Comparison of ENCODE assay signal across 22 mouse cellular contexts in genomic region chr13:104101606-104102235, GRCm38 (mm10). TPM values are rescaled to one million over a fixed set of nuclear protein-coding genes. Genes with fewer than 3 reads are reported as not detected.
DNase-seq lines count a peak whose midpoint lies in the region; ATAC-seq and TF ChIP-seq lines count a peak whose summit lies in the region.
"Had no signal": no experiment of that assay in that cellular context is flagged by ENCODE, and none has a peak within 500 bp of the region (broad histone marks: within the 10 kb centered on the region; RNA-seq: fewer than 3 reads in every experiment).

No protein-coding gene starts in this region.

- H3K9ac ChIP-seq in CH12.LX (ENCODE audit: insufficient read depth, low read depth): no peak overlapping the region
- H3K9ac ChIP-seq: embryonic facial prominence, embryonic 13.5 days; forebrain, embryonic 12.5 days; heart, embryonic 15.5 days; hindbrain, embryonic 14.5 days had no signal

- H3K27me3 ChIP-seq in CH12.LX (replicated peaks): no peaks in the 10 kb centered on the region
- H3K27me3 ChIP-seq: embryonic facial prominence, embryonic 13.5 days; forebrain, embryonic 12.5 days; heart, embryonic 15.5 days had no signal

- no peak overlapping the region for H3K4me3 ChIP-seq in CH12.LX (replicated peaks in 1 of 3; ENCODE audit: low read depth in 2 of 3, low read length in 2 of 3, poor library complexity in 1 of 3)
- H3K4me3 ChIP-seq: embryonic facial prominence, embryonic 13.5 days; forebrain, embryonic 12.5 days; heart, embryonic 10.5 days; heart, embryonic 15.5 days; hindbrain, embryonic 10.5 days had no signal

- peak overlapping the region; percentile 14; the same call in 1 of the 2 replicates for H3K27ac ChIP-seq in CH12.LX (ENCODE audit: insufficient read depth, low read depth)
- H3K27ac ChIP-seq: embryonic facial prominence, embryonic 13.5 days; forebrain, embryonic 12.5 days; heart, embryonic 10.5 days; heart, embryonic 15.5 days; hindbrain, embryonic 10.5 days; hindbrain, embryonic 14.5 days had no signal

- TF ChIP-seq RAD21 in CH12.LX (IDR thresholded peaks at IDR 0.05; ENCODE audit: low read depth, low read length): no peak

- peak; percentile 21; the same call in 1 of the 2 replicates for TF ChIP-seq EP300 in CH12.LX (IDR thresholded peaks at IDR 0.05; ENCODE audit: low read length)

- dilution Hi-C loops in CH12.LX (cut with MboI; ENCODE audit: extremely low pct_ligation_motif_present, extremely low pct_unique_long_range_greater_than_20kb, low sequenced_read_pairs): no loop called here

- TF ChIP-seq POLR2A in CH12.LX (IDR thresholded peaks at IDR 0.05; ENCODE audit: low read depth, low read length): no peak

- DNase-seq in adrenal gland, postnatal 36 days: peak; percentile 23 to 38
- DNase-seq in adrenal gland, postnatal 4 days (ENCODE audit: low spot score in 2 of 2): no peak
- peak; percentile 87 for DNase-seq in 416B (ENCODE audit: low read depth)
- no peak for DNase-seq in CH12.LX (ENCODE audit: extremely low read depth)
- no peak for DNase-seq in embryo, embryonic 10 days (ENCODE audit: low spot score)
- DNase-seq: B cell, adult 2 months; cerebellum, adult 2 months; cerebellum, postnatal 14 days; gastrocnemius, postnatal 10 days; heart, adult 18-20 months; kidney, adult 8-10 months had no signal

- no peak overlapping the region for H3K4me2 ChIP-seq in CH12.LX (ENCODE audit: insufficient read depth, low read depth, poor library complexity, severe bottlenecking)
- H3K4me2 ChIP-seq: embryonic facial prominence, embryonic 13.5 days; forebrain, embryonic 12.5 days; heart, embryonic 15.5 days; hindbrain, embryonic 14.5 days had no signal

- TF ChIP-seq CTCF in CH12.LX (conservative IDR thresholded peaks at IDR 0.05 in 1 of 2, IDR thresholded peaks at IDR 0.05 in 1 of 2; ENCODE audit: low read depth in 2 of 2, low read length in 2 of 2): no peak

- in situ Hi-C loops in CH12.LX (cut with MboI; ENCODE audit: low pct_ligation_motif_present, low pct_unique_long_range_greater_than_20kb, low sequenced_read_pairs): no loop called here

- H3K9me3 ChIP-seq in CH12.LX (replicated peaks; ENCODE audit: low read length): peaks cover 7% of the 10 kb centered on the region
- H3K9me3 ChIP-seq: forebrain, embryonic 12.5 days had no signal

- peaks cover 15% of the 10 kb centered on the region for H3K79me2 ChIP-seq in CH12.LX (replicated peaks; ENCODE audit: control insufficient read depth, extremely low read depth, insufficient read depth, poor library complexity, severe bottlenecking)

- H3K4me1 ChIP-seq in CH12.LX (ENCODE audit: control insufficient read depth in 1 of 2, insufficient read depth in 2 of 2): peaks cover 6 to 44% of the 10 kb centered on the region in 2 experiments; a peak in 3 of 4 replicates
- H3K4me1 ChIP-seq: embryonic facial prominence, embryonic 13.5 days; forebrain, embryonic 12.5 days; hindbrain, embryonic 10.5 days had no signal

- peaks cover 0 to 52% of the 10 kb centered on the region in 2 experiments for H3K36me3 ChIP-seq in CH12.LX (replicated peaks in 1 of 2; ENCODE audit: control insufficient read depth in 1 of 2, insufficient read depth in 1 of 2, low read length in 1 of 2)
- H3K36me3 ChIP-seq: forebrain, embryonic 12.5 days had no signal

- peak; percentile 69 for ATAC-seq in common myeloid progenitor, adult 5-6 weeks (replicated peaks; ENCODE audit: low read depth, poor library complexity, severe bottlenecking)
- ATAC-seq: CD4-positive, CD25-positive, alpha-beta regulatory T cell, adult 4 months; forebrain, embryonic 16.5 days; inflammation-experienced regulatory T-cells, adult 6 months; intestine, postnatal 0 days had no signal

TF ChIP-seq in CH12.LX, 34 proteins besides CTCF, POLR2A, EP300 and RAD21:
- TF ChIP-seq JUN (IDR thresholded peaks at IDR 0.05; ENCODE audit: insufficient read depth, low read depth, low read length) (peak; percentile 24; the same call in 1 of the 2 replicates), MAX (IDR thresholded peaks at IDR 0.05; ENCODE audit: low read length) (no peak), JUND (conservative IDR thresholded peaks at IDR 0.05; ENCODE audit: low read depth, low read length) (peak; percentile 55; the same call in 1 of the 2 replicates), MEF2A (IDR thresholded peaks at IDR 0.05; ENCODE audit: borderline replicate concordance, low read depth, low read length) (no peak), BHLHE40 (IDR thresholded peaks at IDR 0.05; ENCODE audit: low read depth, low read length) (no peak), E2F4 (IDR thresholded peaks at IDR 0.05; ENCODE audit: insufficient replicate concordance, low read depth, low read length) (no peak), CHD1 (IDR thresholded peaks at IDR 0.05; ENCODE audit: low read depth, low read length) (0 out of 2 replicates have a peak, but pooled peaks have one; percentile 17), CHD2 (IDR thresholded peaks at IDR 0.05; ENCODE audit: low read length) (no peak), USF1 (IDR thresholded peaks at IDR 0.05; ENCODE audit: low read depth, low read length) (no peak), MAFK (IDR thresholded peaks at IDR 0.05; ENCODE audit: insufficient replicate concordance, low read length) (no peak), PAX5 (IDR thresholded peaks at IDR 0.05; ENCODE audit: low read length) (no peak), ELF1 (IDR thresholded peaks at IDR 0.05; ENCODE audit: low read depth, low read length) (no peak), MAZ (IDR thresholded peaks at IDR 0.05; ENCODE audit: low read depth, low read length) (no peak), ZKSCAN1 (IDR thresholded peaks at IDR 0.05; ENCODE audit: borderline replicate concordance, low read depth, low read length) (no peak), ETS1 (conservative IDR thresholded peaks at IDR 0.05; ENCODE audit: low read depth, low read length) (no peak)

RNA-seq across cellular contexts. Expression of gene Nln, which starts 7.7 kb away (rescaled TPM):
- 10 to 100 TPM; 20.0 to 21.0 TPM for total RNA-seq in adrenal gland, postnatal 36 days (2021)
- 10 to 100 TPM; 25.2 to 27.5 TPM for total RNA-seq in adrenal gland, postnatal 4 days (2021)
- total RNA-seq in CH12.LX (2012; rRNA removed) (38.5 and 47.3 TPM in 2 replicates), CH12.LX (2014; rRNA removed) (70.5 and 76.5 TPM in 2 replicates)
- polyA plus RNA-seq in CH12.LX (2012; ENCODE audit: insufficient read length, low read depth): 51.2 and 55.2 TPM in 2 replicates
- total RNA-seq in common myeloid progenitor, adult 5-6 weeks (2017): 44.7 and 55.6 TPM in 2 replicates

RNA-seq across cellular contexts. Expression of gene Sgtb, which starts 7.8 kb away (rescaled TPM):
- total RNA-seq in adrenal gland, postnatal 36 days (2021): 10 to 100 TPM in 1 of 2 experiments, 1 to 10 TPM in 1; 5.3 to 20.0 TPM
- total RNA-seq in adrenal gland, postnatal 4 days (2021): 1 to 10 TPM; 5.7 to 6.4 TPM
- total RNA-seq in CH12.LX (2012; rRNA removed): 3.8 and 5.0 TPM in 2 replicates
- total RNA-seq in CH12.LX (2014; rRNA removed): 3.5 and 3.6 TPM in 2 replicates
- 3.1 and 3.5 TPM in 2 replicates for polyA plus RNA-seq in CH12.LX (2012; ENCODE audit: insufficient read length, low read depth)
- total RNA-seq in common myeloid progenitor, adult 5-6 weeks (2017): 0.32 TPM in 1 of 2 replicates, not detected in the other

Comparison
In these comparisons a context has a peak if more than half of its experiments do, and no peak if none do; other contexts are left out.
1. DNase-seq: peak in adrenal gland, postnatal 36 days (2 of 2) and 416B (single experiment); none in adrenal gland, postnatal 4 days (0 of 2), CH12.LX (single experiment) and embryo, embryonic 10 days (single experiment).